Mouse (Mus musculus): ENCODE results near the gene Hnrnpm. TPM values are rescaled to one million over a fixed set of nuclear protein-coding genes. Genes with fewer than 3 reads are reported as not detected.
A peak's percentile ranks its signal among the peaks of the same experiment; 100 is the strongest.

The Hnrnpm gene
- polyA plus RNA-seq, 1 experiment from 2014 or later, result 422 TPM

- 92% methylated on average over 1 of the region's 1 CpGs for WGBS
- H3K4me2 ChIP-seq (replicated peaks; ENCODE audit: low read depth, low read length), result no peak overlapping the region
- no peaks in the 10 kb centered on the region for H3K36me3 ChIP-seq (ENCODE audit: control insufficient read depth, insufficient read depth, low read length)
- no peaks in the 10 kb centered on the region for H3K27me3 ChIP-seq (ENCODE audit: control insufficient read depth, insufficient read depth, low read length)
- H3K27ac ChIP-seq (ENCODE audit: low read depth, low read length), result no peak overlapping the region
- ATAC-seq (ENCODE audit: low FRiP score, low TSS enrichment), result no peak
- H3K4me3 ChIP-seq (ENCODE audit: low read length), result no peak overlapping the region; the same call in 1 of the 2 replicates
- no peaks in the 10 kb centered on the region for H3K9me3 ChIP-seq (ENCODE audit: control insufficient read depth, low read length)
- H3K9ac ChIP-seq (ENCODE audit: low read depth, low read length), result no peak overlapping the region
- peaks cover 4% of the 10 kb centered on the region for H3K4me1 ChIP-seq (ENCODE audit: control insufficient read depth, insufficient read depth, low read length)
Measured at GRCm38 (mm10) chr17:33717246-33717645, 30.6 kb upstream of the Hnrnpm start.

DNA sequence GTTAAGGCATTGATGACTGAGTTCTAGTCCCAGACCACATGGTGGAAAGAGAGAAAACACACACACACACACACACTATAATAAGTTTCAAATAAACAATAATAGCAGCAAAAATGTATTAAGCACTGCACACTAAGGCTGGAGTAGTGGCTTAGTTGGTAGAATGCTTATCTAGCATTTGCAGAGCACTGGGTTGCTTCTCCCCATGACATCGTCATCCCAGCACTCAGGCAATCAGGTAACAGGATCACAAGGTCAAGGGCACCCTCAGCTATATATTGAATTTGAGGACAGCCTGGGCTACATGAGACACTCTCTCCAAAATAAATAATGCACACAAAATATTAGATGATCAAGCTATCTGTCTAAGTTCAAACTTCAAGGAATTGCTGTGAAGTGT, 28.1 kb upstream of the Hnrnpm start:
- 95% methylated on average over 1 of the region's 1 CpGs for WGBS
- Histone ChIP-seq H3K4me3 (ENCODE audit: low read length) (no peak overlapping the region), H3K27me3 (ENCODE audit: control insufficient read depth, insufficient read depth, low read length) (no peaks in the 10 kb centered on the region), H3K9me3 (ENCODE audit: control insufficient read depth, low read length) (no peaks in the 10 kb centered on the region), H3K27ac (ENCODE audit: low read depth, low read length) (no peak overlapping the region), H3K4me2 (replicated peaks; ENCODE audit: low read depth, low read length) (no peak overlapping the region), H3K4me1 (ENCODE audit: control insufficient read depth, insufficient read depth, low read length) (peaks cover 4% of the 10 kb centered on the region), H3K36me3 (ENCODE audit: control insufficient read depth, insufficient read depth, low read length) (0 out of 2 replicates have a peak, but pooled peaks cover 1% of the 10 kb centered on the region), H3K9ac (ENCODE audit: low read depth, low read length) (no peak overlapping the region)
- no peak for ATAC-seq (ENCODE audit: low FRiP score, low TSS enrichment)

DNA sequence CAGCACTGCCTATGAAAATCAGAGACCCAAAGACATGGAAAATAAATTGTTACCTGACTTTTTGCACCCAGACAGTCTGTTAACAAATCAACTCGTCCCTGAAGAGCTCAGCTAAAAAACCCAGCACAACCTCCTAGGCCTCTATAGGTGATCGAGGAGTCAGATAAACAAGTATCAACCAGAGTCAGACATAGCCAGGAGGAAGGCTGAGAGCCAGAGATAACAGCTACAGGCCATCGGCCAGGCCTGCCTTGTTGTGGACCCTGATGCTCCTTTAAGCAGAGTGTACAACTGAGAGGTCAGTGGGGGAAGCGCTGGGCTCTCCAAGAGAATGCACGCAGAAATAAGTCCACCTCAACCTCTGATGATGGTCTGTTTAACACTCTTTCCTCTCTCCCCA, 26.6 kb upstream of the Hnrnpm start:
- no peak overlapping the region for H3K4me3 ChIP-seq (ENCODE audit: low read length)
- H3K36me3 ChIP-seq (ENCODE audit: control insufficient read depth, insufficient read depth, low read length), result peaks cover 9% of the 10 kb centered on the region; the same call in 1 of the 2 replicates
- no peak overlapping the region for H3K27ac ChIP-seq (ENCODE audit: low read depth, low read length)
- WGBS, result 81% methylated on average over 5 of the region's 5 CpGs
- H3K9me3 ChIP-seq (ENCODE audit: control insufficient read depth, low read length), result no peaks in the 10 kb centered on the region
- H3K4me2 ChIP-seq (replicated peaks; ENCODE audit: low read depth, low read length), result no peak overlapping the region
- no peaks in the 10 kb centered on the region for H3K27me3 ChIP-seq (ENCODE audit: control insufficient read depth, insufficient read depth, low read length)
- no peak overlapping the region for H3K9ac ChIP-seq (ENCODE audit: low read depth, low read length)
- ATAC-seq (ENCODE audit: low FRiP score, low TSS enrichment), result no peak
- peaks cover 4% of the 10 kb centered on the region for H3K4me1 ChIP-seq (ENCODE audit: control insufficient read depth, insufficient read depth, low read length)

DNA sequence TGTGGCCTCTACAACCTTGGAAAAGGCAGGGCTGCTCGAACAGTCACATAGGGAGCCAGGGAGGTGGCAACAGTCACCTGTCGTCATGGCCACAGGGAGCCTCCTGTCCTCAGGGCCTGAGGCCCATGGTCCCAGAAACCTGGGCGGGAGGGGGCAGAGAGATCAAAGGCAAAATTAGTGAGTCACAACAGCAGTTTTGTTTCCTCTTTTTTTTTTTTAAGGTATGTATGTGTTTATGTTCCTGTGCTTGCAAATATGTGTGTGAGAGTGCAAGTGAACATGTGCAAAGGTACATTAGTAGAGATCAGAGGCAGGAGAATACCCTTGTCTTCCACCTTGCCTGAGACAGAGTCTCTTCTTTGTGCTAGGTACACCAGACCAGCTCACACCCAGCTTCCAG, 23.2 kb upstream of the Hnrnpm start:
- Histone ChIP-seq H3K9me3 (ENCODE audit: control insufficient read depth, low read length) (no peaks in the 10 kb centered on the region), H3K4me2 (replicated peaks; ENCODE audit: low read depth, low read length) (no peak overlapping the region), H3K27me3 (ENCODE audit: control insufficient read depth, insufficient read depth, low read length) (no peaks in the 10 kb centered on the region), H3K36me3 (ENCODE audit: control insufficient read depth, insufficient read depth, low read length) (peaks cover 9% of the 10 kb centered on the region; the same call in 1 of the 2 replicates), H3K4me1 (ENCODE audit: control insufficient read depth, insufficient read depth, low read length) (no peaks in the 10 kb centered on the region), H3K4me3 (ENCODE audit: low read length) (no peak overlapping the region), H3K27ac (ENCODE audit: low read depth, low read length) (no peak overlapping the region), H3K9ac (ENCODE audit: low read depth, low read length) (no peak overlapping the region)
- ATAC-seq (ENCODE audit: low FRiP score, low TSS enrichment), result no peak
- WGBS, result 63% methylated on average over 3 of the region's 3 CpGs

DNA sequence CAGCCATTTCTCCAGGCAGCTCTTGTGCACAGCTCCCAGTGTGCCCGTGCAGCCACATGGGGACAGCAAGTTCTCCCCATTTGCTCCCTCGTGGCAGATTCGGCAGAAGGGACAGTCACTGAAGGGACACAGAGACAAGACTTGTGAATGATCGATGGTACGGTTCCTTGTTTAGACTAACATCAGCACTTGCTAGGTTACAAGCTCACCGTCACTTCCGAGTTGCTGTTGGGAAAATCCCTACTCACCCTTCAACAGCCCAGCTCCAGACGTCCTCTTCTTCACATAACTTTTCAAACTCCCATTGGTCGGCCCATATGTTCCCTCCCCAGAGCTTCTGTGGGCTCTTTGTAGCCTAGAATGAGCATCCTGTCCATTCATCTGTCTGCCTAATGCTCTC, 16.4 kb upstream of the Hnrnpm start:
- ATAC-seq (ENCODE audit: low FRiP score, low TSS enrichment), result no peak
- no peaks in the 10 kb centered on the region for H3K27me3 ChIP-seq (ENCODE audit: control insufficient read depth, insufficient read depth, low read length)

DNA sequence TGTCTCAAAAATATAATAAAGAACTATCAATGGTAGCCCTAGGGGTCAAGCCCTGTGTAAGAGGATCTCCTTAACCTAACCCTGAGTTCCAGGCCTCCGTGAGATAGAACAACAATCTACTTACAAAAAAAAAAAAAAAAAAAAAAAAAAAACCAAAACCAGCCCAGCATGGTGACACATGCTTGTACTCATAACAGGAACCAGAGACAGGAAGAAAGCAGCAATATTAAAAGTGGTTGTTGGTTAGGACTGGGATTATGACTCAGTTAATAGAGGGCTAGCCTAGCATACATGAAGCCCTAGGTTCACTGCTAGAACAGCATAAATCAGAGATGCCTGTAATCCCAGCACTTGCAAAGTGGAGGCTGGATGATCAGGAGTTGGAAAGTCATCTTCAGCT, 15.5 kb upstream of the Hnrnpm start:
- no peak overlapping the region for H3K4me3 ChIP-seq (ENCODE audit: low read length)
- 48% methylated on average over 1 of the region's 1 CpGs for WGBS
- no peak for ATAC-seq (ENCODE audit: low FRiP score, low TSS enrichment)
- H3K9ac ChIP-seq (ENCODE audit: low read depth, low read length), result no peak overlapping the region
- no peak overlapping the region for H3K4me2 ChIP-seq (replicated peaks; ENCODE audit: low read depth, low read length)
- H3K36me3 ChIP-seq (ENCODE audit: control insufficient read depth, insufficient read depth, low read length), result peaks cover 24% of the 10 kb centered on the region; the same call in 1 of the 2 replicates
- no peak overlapping the region for H3K27ac ChIP-seq (ENCODE audit: low read depth, low read length)
- no peaks in the 10 kb centered on the region for H3K9me3 ChIP-seq (ENCODE audit: control insufficient read depth, low read length)
- no peaks in the 10 kb centered on the region for H3K27me3 ChIP-seq (ENCODE audit: control insufficient read depth, insufficient read depth, low read length)
- no peaks in the 10 kb centered on the region for H3K4me1 ChIP-seq (ENCODE audit: control insufficient read depth, insufficient read depth, low read length)

More for the DNA sequence above, 16.4 kb upstream of the Hnrnpm start:
- Histone ChIP-seq H3K9me3 (ENCODE audit: control insufficient read depth, low read length) (no peaks in the 10 kb centered on the region), H3K4me1 (ENCODE audit: control insufficient read depth, insufficient read depth, low read length) (no peaks in the 10 kb centered on the region), H3K4me3 (ENCODE audit: low read length) (no peak overlapping the region), H3K4me2 (replicated peaks; ENCODE audit: low read depth, low read length) (no peak overlapping the region), H3K9ac (ENCODE audit: low read depth, low read length) (no peak overlapping the region), H3K36me3 (ENCODE audit: control insufficient read depth, insufficient read depth, low read length) (peaks cover 17% of the 10 kb centered on the region; the same call in 1 of the 2 replicates), H3K27ac (ENCODE audit: low read depth, low read length) (no peak overlapping the region)
- WGBS, result 87% methylated on average over 9 of the region's 9 CpGs

GRCm38 (mm10) chr17:33695471-33695870, 8.8 kb upstream of the Hnrnpm start:
- no peak overlapping the region for H3K4me2 ChIP-seq (replicated peaks; ENCODE audit: low read depth, low read length)
- H3K9ac ChIP-seq (ENCODE audit: low read depth, low read length), result no peak overlapping the region
- 83% methylated on average over 1 of the region's 1 CpGs for WGBS
- no peak overlapping the region for H3K27ac ChIP-seq (ENCODE audit: low read depth, low read length)
- H3K9me3 ChIP-seq (ENCODE audit: control insufficient read depth, low read length), result no peaks in the 10 kb centered on the region
- no peak for ATAC-seq (ENCODE audit: low FRiP score, low TSS enrichment)
- H3K36me3 ChIP-seq (ENCODE audit: control insufficient read depth, insufficient read depth, low read length), result peaks cover 28% of the 10 kb centered on the region; the same call in 1 of the 2 replicates
- no peaks in the 10 kb centered on the region for H3K27me3 ChIP-seq (ENCODE audit: control insufficient read depth, insufficient read depth, low read length)
- H3K4me3 ChIP-seq (ENCODE audit: low read length), result no peak overlapping the region
- H3K4me1 ChIP-seq (ENCODE audit: control insufficient read depth, insufficient read depth, low read length), result no peaks in the 10 kb centered on the region

DNA sequence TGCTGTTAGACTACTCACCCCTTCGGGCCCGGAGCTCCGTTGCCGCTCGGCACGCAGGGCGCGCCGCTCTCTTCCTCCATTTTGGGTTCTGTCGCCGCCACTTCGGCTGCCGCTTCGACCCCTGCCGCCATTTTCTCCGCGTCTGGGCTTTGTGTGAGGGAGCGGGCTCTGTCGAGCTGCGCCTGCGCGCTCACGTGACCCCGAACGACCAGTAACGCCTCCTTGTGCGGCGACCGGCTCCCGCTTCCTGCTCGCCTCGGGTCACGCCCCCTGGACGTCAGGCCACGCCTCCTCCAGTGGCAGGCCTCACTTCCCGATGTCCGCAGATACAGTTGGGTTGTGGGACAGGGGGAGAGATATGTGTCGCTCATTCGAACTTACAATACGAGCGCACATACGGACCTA, 1.4 kb downstream of the Hnrnpm start:
- Histone ChIP-seq H3K27me3 (ENCODE audit: control insufficient read depth, insufficient read depth, low read length) (no peaks in the 10 kb centered on the region), H3K9me3 (ENCODE audit: control insufficient read depth, low read length) (no peaks in the 10 kb centered on the region), H3K9ac (ENCODE audit: low read depth, low read length) (peak overlapping the region; percentile 99), H3K4me3 (ENCODE audit: low read length) (peak overlapping the region; percentile 88), H3K4me1 (ENCODE audit: control insufficient read depth, insufficient read depth, low read length) (peaks cover 28% of the 10 kb centered on the region), H3K27ac (ENCODE audit: low read depth, low read length) (peak overlapping the region; percentile 95), H3K4me2 (replicated peaks; ENCODE audit: low read depth, low read length) (peak overlapping the region; percentile 94), H3K36me3 (ENCODE audit: control insufficient read depth, insufficient read depth, low read length) (peaks cover 10% of the 10 kb centered on the region; the same call in 1 of the 2 replicates)
- peak; percentile 98 for ATAC-seq (ENCODE audit: low FRiP score, low TSS enrichment)
- WGBS, result 1% methylated on average over 42 of the region's 42 CpGs

DNA sequence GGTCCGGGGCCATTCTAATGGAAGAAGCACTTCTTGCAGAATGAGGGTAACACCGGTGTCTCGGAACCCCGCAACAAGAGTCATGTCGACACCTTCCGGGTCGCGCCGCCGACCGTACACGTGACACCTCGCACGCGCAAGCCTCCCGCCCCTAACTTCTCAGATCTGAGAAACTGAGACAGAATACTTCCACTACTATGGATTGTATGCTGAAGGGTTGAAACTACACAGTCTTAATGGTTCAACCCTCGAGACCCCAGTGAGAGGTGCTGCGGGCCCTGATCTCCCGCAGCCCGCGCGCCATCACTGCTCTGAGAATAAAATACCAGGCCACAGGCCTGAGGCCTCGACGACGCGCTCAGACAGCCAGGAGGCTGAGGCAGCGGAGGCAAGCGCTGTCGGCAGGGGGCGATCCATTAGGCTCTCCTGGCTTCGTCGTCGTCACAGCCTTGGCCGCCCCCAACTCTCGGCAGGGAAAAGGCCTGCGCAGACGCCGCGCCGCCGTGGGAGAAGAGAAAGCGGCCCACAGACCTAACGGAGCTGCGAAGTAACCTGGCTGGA, 1.9 kb downstream of the Hnrnpm start:
- peaks cover 10% of the 10 kb centered on the region; the same call in 1 of the 2 replicates for H3K36me3 ChIP-seq (ENCODE audit: control insufficient read depth, insufficient read depth, low read length)
- no peaks in the 10 kb centered on the region for H3K9me3 ChIP-seq (ENCODE audit: control insufficient read depth, low read length)
- H3K4me3 ChIP-seq (ENCODE audit: low read length), result peak overlapping the region; percentile 88
- peaks cover 28% of the 10 kb centered on the region for H3K4me1 ChIP-seq (ENCODE audit: control insufficient read depth, insufficient read depth, low read length)
- H3K27me3 ChIP-seq (ENCODE audit: control insufficient read depth, insufficient read depth, low read length), result no peaks in the 10 kb centered on the region
- peak overlapping the region; percentile 94 for H3K4me2 ChIP-seq (replicated peaks; ENCODE audit: low read depth, low read length)
- ATAC-seq (ENCODE audit: low FRiP score, low TSS enrichment), result peak; percentile 81
- under 1% methylated on average over 44 of the region's 44 CpGs for WGBS
- peak overlapping the region; percentile 99 for H3K9ac ChIP-seq (ENCODE audit: low read depth, low read length)
- H3K27ac ChIP-seq (ENCODE audit: low read depth, low read length), result peak overlapping the region; percentile 95

Measured in kidney, embryonic 14.5 days (tissue).